Mouse (Mus musculus) stomach, postnatal 0 days (tissue): ENCODE measurements around the gene Hmga1.

Experiments used
- CTCF ChIP-seq: IDR thresholded peaks from 2 replicates; pipeline ENCODE4 v1.5.1; 2016; ENCODE audit warnings: antibody characterized with exemption, low read depth, mild to moderate bottlenecking, moderate library complexity
- EP300 ChIP-seq: optimal IDR thresholded peaks from 2 replicates; pipeline ENCODE3; 2016; ENCODE audit warnings: antibody characterized with exemption

GRCm38 (mm10) chr17:27507591-27507945 lies 48.7 kb upstream of the Hmga1 start:
- no peak for TF ChIP-seq CTCF
- TF ChIP-seq EP300 = no peak
